Mouse (Mus musculus) limb, embryonic 11.5 days (tissue): Measurements from ENCODE around the gene Lcp1. TPM values are rescaled to one million over a fixed set of nuclear protein-coding genes. Genes with fewer than 3 reads are reported as not detected.

Experiments
- ATAC-seq: fragments of 200-750 bp; cut with Nextera tagmentation; 2 replicates; pipeline ENCODE4 v1.8.0; 2017; ENCODE audit warnings: low read depth; ENCODE audit not compliant: insufficient number of reproducible peaks, low FRiP score, low TSS enrichment
- DNase-seq: peaks from one replicate; pipeline ENCODE4 v3.0.0-alpha.2; 2015; ENCODE audit warnings: low spot score
- H3K27ac ChIP-seq: fragments of 300-500 bp; sonication (generic); replicated peaks from 2 replicates; pipeline ENCODE4 v1.5.1; 2014; ENCODE audit warnings: low read depth, mild to moderate bottlenecking, low read length
- H3K27me3 ChIP-seq: fragments of 300-500 bp; sonication (generic); 2 replicates; pipeline ENCODE4 v1.6.1; 2014; ENCODE audit warnings: mild to moderate bottlenecking, low read length, mixed read lengths; ENCODE audit not compliant: control insufficient read depth, insufficient read depth
- H3K36me3 ChIP-seq: fragments of 300-500 bp; sonication (generic); 2 replicates; pipeline ENCODE4 v1.6.1; 2014; ENCODE audit warnings: mild to moderate bottlenecking, low read length, moderate library complexity, mixed read lengths; ENCODE audit not compliant: control insufficient read depth, insufficient read depth
- H3K4me1 ChIP-seq: fragments of 300-500 bp; sonication (generic); 2 replicates; pipeline ENCODE4 v1.6.1; 2014; ENCODE audit warnings: low read length, mixed read lengths; ENCODE audit not compliant: control insufficient read depth, insufficient read depth
- H3K4me2 ChIP-seq: fragments of 300-500 bp; sonication (generic); 2 replicates; pipeline ENCODE4 v1.6.1; 2014; ENCODE audit warnings: low read depth, mild to moderate bottlenecking, moderate library complexity; ENCODE audit not compliant: severe bottlenecking
- H3K4me3 ChIP-seq: fragments of 300-500 bp; sonication (generic); 2 replicates; pipeline ENCODE4 v1.5.1; 2014; ENCODE audit warnings: low read depth, low read length
- H3K9ac ChIP-seq: fragments of 300-500 bp; sonication (generic); 2 replicates; pipeline ENCODE4 v1.6.1; 2014; ENCODE audit warnings: mild to moderate bottlenecking, low read length
- H3K9me3 ChIP-seq: fragments of 300-500 bp; sonication (generic); 2 replicates; pipeline ENCODE4 v1.6.1; 2016; ENCODE audit warnings: low read length; ENCODE audit not compliant: control insufficient read depth
- whole genome bisulfite sequencing: fragments of 180-500 bp; shearing (Covaris S2); extraction: QIAGEN DNeasy Blood & Tissue Kit; methylation state at CpG from one replicate; pipeline ENCODE4 v1.1.7; 2014; 5-methylcytosine and 5-hydroxymethylcytosine counted together
- polyA plus RNA-seq: library from polyadenylated mRNA; unstranded; fragments of >200 nt; fragmentation: Nextera tagmentation; extraction: Ambion mirVana; gene quantifications from 2 replicates; pipeline ENCODE4 v1.2.1, GENCODE M21; 2014

Gene Lcp1
- polyA plus RNA-seq, 1 experiment from 2014 or later, result 23.0 TPM

DNA sequence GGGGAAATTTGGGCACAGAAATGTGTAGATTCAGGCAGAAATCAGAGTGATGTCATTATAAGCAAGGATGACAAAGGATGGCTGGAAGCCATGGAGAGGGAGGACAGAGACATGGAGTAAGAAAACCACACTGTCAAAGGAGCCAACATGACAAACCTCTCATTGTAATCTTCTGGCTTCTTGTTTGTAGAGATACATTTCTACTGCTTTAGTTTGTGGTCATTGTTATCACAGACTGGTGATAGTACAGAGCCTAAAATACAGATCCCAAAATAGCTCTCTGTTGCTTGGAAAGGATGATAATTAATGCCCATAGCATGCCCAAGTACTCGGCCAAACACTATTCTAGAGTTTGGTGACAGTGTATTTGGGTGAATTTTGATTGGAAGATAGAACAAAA, 39.6 kb downstream of the Lcp1 start:
- WGBS, result 79% methylated on average over 1 of the region's 1 CpGs
- ATAC-seq (no peak), DNase-seq (no peak)
- no peaks in the 10 kb centered on the region for H3K4me1 ChIP-seq
- H3K4me3 ChIP-seq, result no peak overlapping the region
- H3K27ac ChIP-seq, result no peak overlapping the region
- H3K36me3 ChIP-seq, result no peaks in the 10 kb centered on the region
- H3K4me2 ChIP-seq, result no peak overlapping the region
- H3K9me3 ChIP-seq, result no peaks in the 10 kb centered on the region
- no peaks in the 10 kb centered on the region for H3K27me3 ChIP-seq
- H3K9ac ChIP-seq, result no peak overlapping the region

DNA sequence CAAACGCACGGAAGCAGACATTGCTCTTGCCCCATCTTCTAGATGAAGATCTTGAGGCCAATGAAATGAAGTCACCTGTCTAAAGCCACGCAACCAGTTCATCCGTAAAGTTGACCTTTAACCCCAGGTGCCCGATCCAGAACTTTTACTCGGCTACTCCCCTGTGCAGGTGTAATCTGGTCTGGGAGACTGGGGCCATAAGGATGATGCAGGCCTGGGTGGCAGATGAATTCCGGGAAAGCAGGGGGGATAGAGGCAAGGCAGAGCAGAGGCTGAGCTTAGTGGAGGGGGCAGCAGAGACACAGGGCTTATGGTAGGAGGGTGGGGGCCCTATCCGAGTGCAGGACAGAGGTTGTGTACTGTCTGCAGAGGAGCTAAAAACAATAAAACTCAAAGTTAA, 43.4 kb downstream of the Lcp1 start:
- WGBS, result 85% methylated on average over 8 of the region's 8 CpGs
- no peak for ATAC-seq

DNA sequence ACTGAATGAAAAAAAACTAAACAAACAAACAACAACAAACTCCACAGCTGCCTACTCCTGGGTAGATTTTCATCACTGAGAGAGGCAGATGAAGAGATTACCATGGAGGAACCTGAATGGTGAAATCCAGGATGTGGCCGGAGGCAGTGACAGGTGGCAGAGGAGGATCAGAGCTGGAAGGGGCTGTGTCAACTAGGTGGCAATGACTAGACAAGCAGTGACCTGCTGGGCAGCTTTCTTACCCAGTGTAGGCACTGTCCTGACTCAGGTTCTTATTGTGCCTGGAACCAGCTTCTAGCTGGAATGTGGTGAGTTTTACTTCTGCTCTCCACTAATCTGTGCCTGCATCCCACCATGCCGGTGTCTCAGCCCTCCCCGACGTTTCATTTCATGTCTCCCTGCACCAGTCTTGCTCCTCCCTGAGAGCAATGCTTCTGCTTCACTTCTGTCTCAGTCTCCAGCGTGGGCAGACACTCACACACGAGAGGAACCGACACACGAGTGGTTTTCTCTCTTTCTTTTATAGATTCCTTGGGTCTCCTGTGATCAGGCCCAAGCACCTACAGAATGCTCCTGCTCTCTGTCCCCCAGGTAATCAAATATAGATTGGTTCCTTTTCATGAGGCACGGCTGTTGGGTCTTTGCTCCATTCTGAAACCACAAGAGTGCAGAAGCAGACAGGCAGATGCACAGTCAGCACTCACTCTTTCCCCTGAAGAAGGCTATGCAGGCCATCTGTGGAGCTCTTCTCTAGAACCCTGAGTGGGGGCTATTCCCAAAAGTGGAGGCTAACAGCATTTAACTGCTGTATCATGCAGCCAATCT, 44.0 kb downstream of the Lcp1 start:
- H3K9ac ChIP-seq, result no peak overlapping the region
- 83% methylated on average over 9 of the region's 9 CpGs for WGBS
- ATAC-seq (no peak), DNase-seq (no peak)
- H3K4me2 ChIP-seq, result no peak overlapping the region
- no peak overlapping the region for H3K27ac ChIP-seq
- no peaks in the 10 kb centered on the region for H3K4me1 ChIP-seq
- no peaks in the 10 kb centered on the region for H3K27me3 ChIP-seq
- H3K36me3 ChIP-seq, result no peaks in the 10 kb centered on the region
- no peaks in the 10 kb centered on the region for H3K9me3 ChIP-seq
- H3K4me3 ChIP-seq, result no peak overlapping the region

More for the DNA sequence above, 43.4 kb downstream of the Lcp1 start:
- Histone ChIP-seq H3K4me1 (no peaks in the 10 kb centered on the region), H3K27ac (no peak overlapping the region), H3K27me3 (no peaks in the 10 kb centered on the region), H3K9ac (no peak overlapping the region), H3K4me3 (no peak overlapping the region), H3K4me2 (no peak overlapping the region), H3K9me3 (no peaks in the 10 kb centered on the region), H3K36me3 (no peaks in the 10 kb centered on the region)
- no peak for DNase-seq

DNA sequence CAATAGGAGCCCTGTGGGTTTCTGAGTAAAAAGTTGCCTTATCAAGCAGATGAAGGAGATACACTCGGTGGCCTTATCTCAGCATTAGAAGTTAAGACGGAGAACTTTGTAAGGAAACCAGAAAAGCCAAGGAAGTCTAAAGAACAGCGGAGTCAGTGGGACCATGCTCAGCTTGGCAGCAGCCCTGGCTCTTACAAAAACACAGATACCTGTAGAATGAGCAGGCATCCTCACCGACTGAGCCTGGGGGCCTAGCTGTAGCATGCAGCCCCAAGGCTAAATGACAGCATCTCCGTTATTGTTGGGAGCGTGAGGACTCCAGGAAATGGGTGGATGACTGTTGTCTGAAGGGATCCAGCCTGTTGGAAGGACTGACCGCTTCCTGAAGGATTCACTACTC, 44.9 kb downstream of the Lcp1 start:
- no peak overlapping the region for H3K4me3 ChIP-seq
- no peaks in the 10 kb centered on the region for H3K36me3 ChIP-seq
- H3K27me3 ChIP-seq, result no peaks in the 10 kb centered on the region
- 85% methylated on average over 7 of the region's 7 CpGs for WGBS
- no peaks in the 10 kb centered on the region for H3K9me3 ChIP-seq
- DNase-seq (no peak), ATAC-seq (no peak)
- H3K4me1 ChIP-seq, result no peaks in the 10 kb centered on the region
- no peak overlapping the region for H3K9ac ChIP-seq
- no peak overlapping the region for H3K27ac ChIP-seq
- no peak overlapping the region for H3K4me2 ChIP-seq

DNA sequence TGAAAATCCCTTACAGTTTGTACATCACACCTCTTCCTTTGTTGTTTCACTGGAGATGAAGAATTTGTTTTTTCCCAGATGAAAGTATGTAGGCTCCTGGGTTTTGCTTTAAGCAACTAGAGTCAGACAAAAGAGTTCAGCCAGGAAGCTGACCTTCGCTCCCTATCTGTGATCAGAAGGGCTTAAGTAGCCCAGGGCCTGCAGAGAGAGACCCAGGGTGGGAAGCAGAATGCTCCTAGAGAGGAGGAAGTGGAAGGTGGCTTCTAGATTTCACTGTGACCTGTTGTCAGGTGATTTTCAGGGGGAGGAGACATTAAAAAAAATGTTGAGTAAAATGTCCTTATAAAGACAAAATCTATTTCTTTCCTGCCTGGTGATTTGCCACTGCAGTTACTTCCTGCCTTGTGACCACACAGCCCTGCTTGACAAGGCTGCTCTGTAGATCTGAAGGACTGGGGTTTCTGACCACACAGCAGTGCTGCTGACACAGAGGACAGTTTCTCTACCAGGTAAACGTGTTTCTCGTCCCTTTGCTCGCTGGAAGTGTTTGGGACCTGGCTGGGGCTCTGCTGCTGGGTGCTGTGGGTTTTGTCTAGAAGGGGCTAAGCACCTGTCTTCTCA, 45.6 kb downstream of the Lcp1 start:
- Histone ChIP-seq H3K9me3 (no peaks in the 10 kb centered on the region), H3K4me2 (no peak overlapping the region), H3K27ac (no peak overlapping the region), H3K4me3 (no peak overlapping the region), H3K27me3 (no peaks in the 10 kb centered on the region), H3K4me1 (no peaks in the 10 kb centered on the region), H3K9ac (no peak overlapping the region), H3K36me3 (no peaks in the 10 kb centered on the region)
- WGBS, result 66% methylated on average over 4 of the region's 4 CpGs
- DNase-seq (no peak), ATAC-seq (no peak)

DNA sequence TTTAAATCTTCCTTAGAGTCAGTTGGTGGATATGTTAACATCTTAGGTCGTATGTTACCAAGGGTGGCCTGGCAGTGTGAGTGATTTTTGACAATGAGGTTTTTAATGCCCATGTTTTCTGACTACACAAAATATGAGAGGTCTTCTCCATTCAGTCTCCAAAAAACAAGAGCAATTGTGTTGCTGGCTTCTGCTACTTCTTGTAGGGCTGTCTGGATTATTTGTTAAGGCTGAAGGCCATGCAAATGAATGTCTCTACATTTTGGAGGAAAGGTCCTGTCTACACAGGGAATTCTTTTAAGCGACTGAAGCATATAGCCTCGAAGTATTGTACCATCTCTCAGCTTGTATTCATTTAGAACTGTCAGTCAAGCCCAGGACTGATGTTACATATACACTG, 46.5 kb downstream of the Lcp1 start:
- no peak for DNase-seq
- H3K27ac ChIP-seq, result no peak overlapping the region
- H3K27me3 ChIP-seq, result no peaks in the 10 kb centered on the region
- ATAC-seq, result no peak
- WGBS, result 85% methylated on average over 3 of the region's 3 CpGs
- H3K9ac ChIP-seq, result no peak overlapping the region
- no peaks in the 10 kb centered on the region for H3K9me3 ChIP-seq
- H3K4me3 ChIP-seq, result no peak overlapping the region
- no peak overlapping the region for H3K4me2 ChIP-seq
- H3K4me1 ChIP-seq, result no peaks in the 10 kb centered on the region
- H3K36me3 ChIP-seq, result no peaks in the 10 kb centered on the region

DNA sequence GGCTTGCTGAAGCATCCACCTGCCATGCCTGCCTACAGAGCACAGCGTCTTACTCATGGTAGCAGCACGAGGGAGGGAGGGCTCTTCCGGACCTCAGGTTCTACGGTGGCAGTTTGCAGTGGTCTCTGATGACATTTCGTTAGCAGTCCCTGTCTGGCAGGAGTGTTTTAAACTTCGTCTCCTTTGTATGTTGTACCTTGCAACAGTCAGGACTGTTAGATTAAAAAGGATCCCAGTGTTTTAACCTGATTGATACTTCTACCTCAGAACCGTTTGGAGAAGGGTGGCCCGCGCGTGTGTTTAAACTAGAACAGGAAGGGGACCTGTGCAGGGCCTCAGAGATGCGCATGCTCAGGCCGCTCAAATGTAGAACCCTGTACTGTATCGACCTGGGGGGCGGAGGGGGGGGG, 47.5 kb downstream of the Lcp1 start:
- no peaks in the 10 kb centered on the region for H3K9me3 ChIP-seq

DNA sequence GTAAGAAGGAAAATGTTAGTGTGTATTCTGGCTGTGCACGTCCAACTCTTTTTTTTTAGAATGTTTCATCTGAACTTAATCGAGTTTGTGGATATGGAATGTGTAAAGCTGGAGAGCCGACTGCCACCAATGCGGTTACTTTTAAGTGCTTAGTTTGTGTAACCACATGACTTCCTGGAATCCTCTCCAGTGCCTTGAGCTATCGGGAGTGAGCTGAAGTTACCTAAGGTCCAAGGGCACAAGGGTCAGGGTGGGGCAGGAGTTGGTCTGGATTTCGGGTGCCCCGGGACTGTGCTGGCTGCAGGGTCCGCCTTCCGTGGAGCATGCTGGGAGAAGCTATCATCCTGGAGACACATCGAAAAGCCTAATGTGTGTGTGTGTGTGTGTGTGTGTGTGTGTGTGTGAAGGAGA, 47.9 kb downstream of the Lcp1 start:
- Histone ChIP-seq H3K4me2 (no peak overlapping the region), H3K4me3 (no peak overlapping the region), H3K9ac (no peak overlapping the region), H3K4me1 (no peaks in the 10 kb centered on the region), H3K27ac (no peak overlapping the region), H3K27me3 (no peaks in the 10 kb centered on the region), H3K9me3 (no peaks in the 10 kb centered on the region), H3K36me3 (no peaks in the 10 kb centered on the region)
- 83% methylated on average over 10 of the region's 10 CpGs for WGBS
- no peak for DNase-seq
- no peak for ATAC-seq

More for the DNA sequence above, 47.5 kb downstream of the Lcp1 start:
- DNase-seq, result no peak
- no peaks in the 10 kb centered on the region for H3K36me3 ChIP-seq
- 77% methylated on average over 14 of the region's 14 CpGs for WGBS
- no peaks in the 10 kb centered on the region for H3K27me3 ChIP-seq
- no peak overlapping the region for H3K27ac ChIP-seq
- no peaks in the 10 kb centered on the region for H3K4me1 ChIP-seq
- H3K4me3 ChIP-seq, result no peak overlapping the region
- H3K9ac ChIP-seq, result no peak overlapping the region
- no peak overlapping the region for H3K4me2 ChIP-seq
- ATAC-seq, result no peak
